Mouse (Mus musculus): ENCODE results near the gene Ankrd33b.

Gene Ankrd33b

DNA sequence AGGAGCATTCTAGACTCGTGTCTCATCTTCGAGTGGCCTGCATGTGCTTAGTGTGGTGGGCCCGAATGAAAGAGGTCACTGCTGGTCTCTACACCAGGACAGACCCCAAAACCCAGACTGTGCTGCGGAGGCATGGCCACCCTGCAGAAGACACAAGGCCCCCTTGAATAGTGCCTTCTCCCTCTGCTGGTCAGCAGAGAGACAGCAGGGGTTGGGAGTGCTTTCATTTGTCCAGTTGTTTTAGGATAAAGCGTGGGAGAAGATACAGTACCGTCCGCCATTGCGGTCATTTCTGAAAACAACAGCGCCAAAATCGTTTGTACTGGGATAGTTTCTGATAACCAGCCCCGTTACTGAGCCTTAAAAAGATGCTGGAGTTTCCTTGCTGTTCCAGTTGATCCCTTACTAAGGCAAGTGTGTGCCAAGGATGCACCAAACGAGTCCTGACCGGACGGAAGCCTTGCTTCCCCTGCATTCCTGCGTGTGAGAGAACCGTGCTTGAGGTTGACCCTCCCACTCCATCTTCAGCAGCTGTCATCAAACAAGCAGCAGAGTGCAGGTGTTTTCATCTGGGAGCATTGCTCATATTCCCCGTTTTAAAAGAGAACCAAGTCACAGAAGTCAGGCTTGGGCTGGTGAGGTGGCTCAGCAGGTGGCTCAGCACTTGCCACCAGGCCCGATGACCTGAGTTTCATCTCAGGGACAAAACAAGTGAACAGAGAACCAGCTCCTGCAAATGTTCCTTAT is 108.7 kb downstream of the Ankrd33b start:
- peak in 1 of 2 experiments; percentile 29 for DNase-seq

DNA sequence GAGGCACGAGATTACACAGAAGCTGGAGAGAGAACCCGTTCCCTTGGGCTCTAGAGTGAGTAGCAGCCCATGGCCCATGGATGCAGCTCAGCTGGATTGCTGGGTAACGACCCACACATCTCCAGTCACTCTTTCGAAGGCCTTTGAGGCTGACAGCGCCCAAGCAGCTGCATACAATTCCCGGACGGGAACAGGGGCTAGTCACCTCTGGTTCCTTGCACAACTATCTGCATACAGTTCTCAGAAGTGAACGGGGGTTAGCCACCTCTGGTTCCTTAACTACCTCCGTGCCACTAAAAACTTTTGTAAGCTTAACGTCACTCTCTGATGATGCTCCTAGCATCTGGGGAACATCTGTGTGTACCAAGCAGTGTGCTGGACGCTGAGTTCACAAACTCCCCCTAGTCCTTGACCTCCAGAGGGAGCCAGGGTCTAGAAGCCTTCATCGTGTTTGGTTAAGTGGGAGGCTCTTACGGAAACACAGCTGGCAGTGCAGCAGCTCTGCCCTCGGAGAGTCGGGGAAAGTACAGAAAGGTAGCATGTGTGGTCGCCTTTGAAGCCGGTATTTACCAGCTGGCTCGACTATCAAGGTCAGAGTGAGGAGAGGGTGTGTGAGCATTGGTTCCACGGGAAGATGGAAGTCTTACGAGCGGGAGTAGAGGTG is 109.4 kb downstream of the Ankrd33b start:
- peak; percentile 42 to 82 for DNase-seq

DNA sequence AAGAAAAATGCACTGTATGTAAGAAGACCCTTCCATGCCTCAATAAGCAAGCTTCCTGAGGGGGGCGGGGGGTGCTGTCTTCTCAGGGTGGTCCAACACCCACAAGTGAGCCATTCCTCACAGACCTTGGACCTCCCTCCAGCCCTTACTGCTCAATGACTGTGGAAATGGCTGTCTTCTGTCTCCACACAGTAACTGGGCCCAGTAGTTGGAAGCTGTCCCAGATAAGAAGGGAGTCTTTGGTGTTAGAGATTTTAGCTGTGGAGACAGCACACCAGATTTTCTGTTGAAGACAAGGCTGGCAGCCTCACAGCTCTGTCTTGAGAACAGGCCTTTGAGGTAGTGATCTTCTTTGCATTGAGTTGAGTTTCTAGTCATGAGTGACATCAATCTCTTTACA is 110.2 kb downstream of the Ankrd33b start:
- DNase-seq = no peak

DNA sequence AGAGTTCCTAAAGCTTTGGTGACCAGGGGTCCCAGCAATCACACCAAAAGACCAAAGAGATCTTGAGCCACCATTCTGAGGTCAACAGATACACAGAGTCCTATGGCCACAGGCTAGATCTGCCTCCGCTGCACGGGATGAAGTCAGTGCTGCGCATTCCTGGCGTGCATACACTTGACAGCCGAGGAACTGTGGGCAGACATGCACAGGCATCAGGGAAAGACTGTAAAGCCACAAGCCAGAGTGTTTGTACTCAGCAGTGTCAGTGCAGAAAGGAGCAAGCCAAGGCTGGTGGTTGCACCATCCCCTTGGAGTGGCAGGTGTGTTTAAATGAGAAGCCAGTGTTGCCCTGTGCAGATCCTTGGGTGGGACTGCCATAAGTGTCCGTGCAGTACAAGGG is 111.8 kb downstream of the Ankrd33b start:
- DNase-seq = no peak

DNA sequence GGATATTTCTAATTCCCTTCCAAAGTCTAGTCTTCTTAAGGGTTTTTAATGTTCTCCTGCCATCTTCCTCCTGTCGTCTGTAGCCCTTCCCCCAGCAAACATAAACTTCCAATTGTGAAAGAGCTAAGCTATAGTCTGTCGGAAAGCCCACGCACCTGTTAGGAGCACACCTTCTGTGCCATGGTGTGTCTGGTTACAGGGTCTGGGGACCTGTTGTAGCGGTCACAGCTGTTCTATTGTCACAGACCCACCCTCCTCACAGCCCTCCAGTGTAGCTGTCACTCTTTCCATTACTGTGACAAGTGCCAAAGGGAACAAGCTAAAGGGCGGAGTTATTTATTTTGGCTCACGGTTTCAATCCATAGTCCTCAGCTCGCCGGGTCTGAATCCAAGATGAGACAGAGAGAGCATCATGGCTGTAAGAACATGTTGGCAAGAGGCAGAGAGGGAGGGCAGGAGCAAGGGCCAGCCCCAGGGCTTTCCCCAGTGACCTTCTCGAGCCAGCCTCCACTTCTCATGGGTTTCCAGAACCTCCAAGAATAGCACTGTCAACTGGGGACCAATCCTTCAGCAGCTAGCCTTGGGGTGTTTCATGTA is 112.5 kb downstream of the Ankrd33b start:
- no peak for DNase-seq

GRCm38 (mm10) chr15:31253963-31254362 is 113.6 kb downstream of the Ankrd33b start:
- DNase-seq = no peak

DNA sequence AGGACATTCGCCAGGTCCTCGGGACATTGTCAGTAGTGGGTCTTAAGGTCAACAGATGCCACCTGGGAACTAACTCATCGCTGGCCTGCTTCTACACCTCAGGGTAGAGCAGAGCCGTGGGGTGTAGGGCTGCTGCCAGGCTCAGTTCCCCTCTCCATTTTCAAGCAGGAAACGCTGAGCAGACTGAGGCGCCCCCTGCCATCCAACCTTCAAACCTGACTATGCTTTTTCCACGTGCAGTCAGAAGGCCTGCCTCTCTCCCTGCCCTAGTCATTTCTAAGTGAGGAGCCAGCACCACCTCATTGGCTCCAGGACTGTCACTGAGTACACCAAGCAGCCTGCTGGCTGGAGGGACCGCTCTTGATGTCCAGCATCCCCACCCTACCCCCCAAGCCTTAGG is 114.1 kb downstream of the Ankrd33b start:
- no peak for DNase-seq

GRCm38 (mm10) chr15:31252590-31253311 is 114.8 kb downstream of the Ankrd33b start:
- DNase-seq = no peak

DNA sequence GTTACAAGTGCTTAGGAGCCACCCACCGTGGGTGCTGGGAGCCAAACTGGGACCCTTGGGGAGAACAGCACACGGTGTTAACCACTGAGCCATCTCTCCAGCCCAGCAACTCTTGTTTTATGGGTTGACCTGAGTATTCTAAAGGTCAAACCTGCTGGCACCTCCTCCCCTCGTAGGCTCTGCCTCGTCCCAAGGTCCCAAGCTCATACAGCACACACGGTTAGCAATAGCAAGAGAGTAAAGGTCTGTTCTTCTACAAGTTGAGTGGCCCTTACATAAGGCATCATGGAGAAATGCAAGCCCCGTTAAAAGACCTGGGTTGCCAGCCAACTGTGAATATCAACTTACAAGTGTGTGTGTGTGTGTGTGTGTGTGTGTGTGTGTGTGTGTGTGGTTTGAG is 116.3 kb downstream of the Ankrd33b start:
- DNase-seq = no peak

DNA sequence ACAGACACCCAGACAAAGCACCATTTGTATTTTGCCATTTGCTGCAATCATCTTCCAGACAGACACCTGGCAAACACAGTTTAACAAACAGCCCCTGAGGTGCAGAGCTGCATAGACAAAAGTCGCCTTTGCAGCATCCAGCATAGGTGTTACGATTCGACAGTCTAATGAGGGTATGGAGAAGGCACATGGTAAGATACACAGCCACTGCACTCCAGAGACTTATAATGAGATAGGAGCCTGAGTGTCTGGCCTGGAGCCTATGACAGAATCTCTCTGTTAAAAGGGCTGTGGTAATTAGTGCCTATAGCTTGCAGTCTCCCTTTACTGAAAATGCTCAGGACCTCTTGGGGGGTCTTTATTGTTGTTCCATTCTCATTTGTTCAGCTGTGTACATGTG is 116.8 kb downstream of the Ankrd33b start:
- DNase-seq = no peak

DNA sequence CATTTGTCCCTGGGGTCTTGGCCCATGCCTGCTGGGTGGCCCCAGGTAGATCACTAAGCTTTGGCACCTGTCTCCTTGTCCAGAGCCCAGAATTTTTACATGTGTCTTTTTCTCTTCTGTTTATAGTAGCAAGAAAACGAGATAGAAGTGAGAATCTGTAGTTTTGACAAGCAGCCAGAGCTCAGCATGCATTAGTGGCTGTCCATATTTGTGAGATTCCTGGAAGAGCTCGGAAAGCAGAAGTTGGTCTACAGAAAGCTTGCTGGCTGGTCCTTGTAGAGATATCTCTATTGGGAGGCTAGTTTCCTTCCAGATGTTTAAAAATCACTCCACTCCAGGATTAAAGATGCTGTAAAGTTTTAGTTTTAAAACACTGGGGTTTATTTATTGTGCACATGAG is 117.5 kb downstream of the Ankrd33b start:
- no peak for DNase-seq

DNA sequence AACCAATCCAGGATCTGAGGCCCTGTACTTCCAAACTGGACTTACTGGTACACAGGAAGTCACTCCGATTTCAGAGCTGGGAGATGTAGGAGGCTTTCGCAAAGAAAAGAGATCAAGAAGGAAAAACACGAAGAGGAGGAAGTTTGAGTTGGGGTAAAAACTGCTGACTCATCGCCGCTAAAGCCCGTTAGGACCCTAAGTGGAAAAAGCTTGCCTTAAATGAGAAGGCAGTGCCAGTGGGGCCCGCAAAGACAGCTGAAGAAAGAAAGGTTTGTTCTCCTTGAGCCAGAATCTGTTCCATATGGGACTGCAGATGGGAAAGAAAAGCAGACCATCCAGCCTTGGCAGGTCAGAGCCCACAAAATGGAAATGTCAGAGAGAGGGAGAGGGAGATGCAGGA is 118.6 kb downstream of the Ankrd33b start:
- no peak for DNase-seq

DNA sequence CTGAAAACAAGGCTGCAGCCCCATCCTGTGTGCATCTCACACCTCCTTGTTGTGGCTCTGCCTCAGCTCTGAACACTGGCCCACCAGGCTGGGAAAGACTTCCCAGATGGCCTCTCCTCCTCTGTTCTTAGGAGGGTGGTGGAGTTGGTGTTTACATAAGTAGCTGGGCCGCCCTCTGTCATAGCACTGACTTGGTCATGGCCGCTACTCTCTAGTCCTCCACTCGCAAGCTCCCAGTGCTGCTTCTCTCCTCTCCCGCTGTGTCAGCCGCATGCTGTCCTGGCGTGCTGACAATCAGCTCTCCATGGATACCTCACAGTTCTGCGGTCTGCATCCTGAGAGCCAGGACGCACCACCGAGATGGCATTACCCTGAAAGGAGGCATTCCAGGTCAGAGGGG is 120.5 kb downstream of the Ankrd33b start:
- DNase-seq = no peak

GRCm38 (mm10) chr15:31245934-31246333 is 121.6 kb downstream of the Ankrd33b start:
- DNase-seq = peak in 1 of 2 experiments; percentile 50

DNA sequence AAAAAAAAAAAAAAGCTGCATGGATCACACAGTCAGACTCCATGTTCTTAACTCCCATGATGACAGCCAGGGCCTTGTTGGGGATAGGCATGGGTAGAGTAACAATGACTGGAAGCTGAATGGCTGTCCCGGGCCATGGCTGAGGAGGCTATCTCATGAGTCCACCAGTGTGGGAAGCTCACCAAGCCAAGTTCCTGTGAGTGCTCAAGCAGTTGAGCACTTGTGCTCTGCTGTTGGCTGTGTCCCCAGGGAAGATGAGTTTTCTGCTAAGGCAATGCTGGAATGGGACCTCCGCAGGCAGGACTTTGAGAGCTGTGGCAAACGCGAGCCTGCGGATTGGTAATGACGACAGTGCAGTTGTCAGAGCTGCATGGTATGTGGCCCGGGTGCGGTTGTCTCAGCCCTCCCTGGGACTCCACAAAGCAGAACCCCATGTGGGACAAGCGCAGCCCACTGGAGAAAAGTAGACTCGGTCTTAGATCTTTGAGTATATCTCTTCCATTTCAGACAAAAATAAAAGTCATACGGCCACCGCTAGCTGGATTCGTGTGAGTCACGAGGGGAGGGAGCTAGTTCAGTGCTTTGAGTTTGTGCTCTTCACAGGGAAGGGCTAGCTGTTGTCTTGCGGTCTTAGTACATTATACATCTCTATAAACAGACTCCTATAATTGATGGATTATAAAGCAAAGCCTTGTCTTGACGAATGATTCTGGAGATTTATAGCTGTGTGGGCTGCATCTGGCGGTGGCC is 122.7 kb downstream of the Ankrd33b start:
- DNase-seq = no peak

GRCm38 (mm10) chr15:31243260-31243659 is 124.3 kb downstream of the Ankrd33b start:
- DNase-seq = no peak

Data from lung, postnatal 4 days (tissue).